Mouse (Mus musculus) liver, embryonic 14.5 days (tissue): ENCODE data around the gene S100a14. TPM values are rescaled to one million over a fixed set of nuclear protein-coding genes. Genes with fewer than 3 reads are reported as not detected.

Source experiments
- ATAC-seq: fragments of 200-750 bp; cut with Nextera tagmentation; 2 replicates; pipeline ENCODE4 v1.8.0; 2017; ENCODE audit warnings: moderate number of reproducible peaks, mild to moderate bottlenecking, moderate library complexity; ENCODE audit not compliant: insufficient read depth
- DNase-seq, 3 experiments: peaks; one replicate each; pipeline ENCODE4 v3.0.0-alpha.2; 2012 to 2013; ENCODE audit warnings: low read depth in 3 of 3, low spot score in 3 of 3
- H3K27ac ChIP-seq: fragments of 300-500 bp; sonication (generic); 2 replicates; pipeline ENCODE4 v1.5.1; 2014; ENCODE audit warnings: moderate library complexity, mild to moderate bottlenecking, control low read depth, inconsistent platforms
- H3K27me3 ChIP-seq: fragments of 300-500 bp; sonication (generic); 2 replicates; pipeline ENCODE4 v1.6.1; 2014; ENCODE audit warnings: mild to moderate bottlenecking, low read length, moderate library complexity; ENCODE audit not compliant: control insufficient read depth, insufficient read depth
- H3K36me3 ChIP-seq: fragments of 300-500 bp; sonication (generic); replicated peaks from 2 replicates; pipeline ENCODE4 v1.6.1; 2014; ENCODE audit warnings: low read depth; ENCODE audit not compliant: control insufficient read depth, insufficient read depth
- H3K4me1 ChIP-seq, 2 experiments: fragments of 200-500 bp in 1 of 2; fragments of 300-500 bp in 1 of 2; sonication (generic) in 1 of 2; replicated peaks; 2 replicates each; pipeline ENCODE4 v1.6.1; 2012 to 2014; ENCODE audit warnings: antibody characterized with exemption in 1 of 2, inconsistent platforms in 1 of 2, low read length in 1 of 2; ENCODE audit not compliant: control insufficient read depth in 2 of 2, insufficient read depth in 2 of 2
- H3K4me2 ChIP-seq: fragments of 300-500 bp; sonication (generic); 2 replicates; pipeline ENCODE4 v1.6.1; 2014; ENCODE audit warnings: low read depth, mild to moderate bottlenecking, control low read depth, moderate library complexity
- H3K4me3 ChIP-seq, 2 experiments: fragments of 200-500 bp in 1 of 2; fragments of 300-500 bp in 1 of 2; sonication (generic) in 1 of 2; 2 replicates each; pipeline ENCODE4 v1.5.1; 2012 to 2014; ENCODE audit warnings: low read depth in 2 of 2, low read length in 2 of 2, mild to moderate bottlenecking in 2 of 2, control low read depth in 1 of 2, inconsistent platforms in 1 of 2, moderate library complexity in 1 of 2; ENCODE audit not compliant: insufficient read depth in 1 of 2
- H3K9ac ChIP-seq: fragments of 300-500 bp; sonication (generic); replicated peaks from 2 replicates; pipeline ENCODE4 v1.6.1; 2014; ENCODE audit warnings: mild to moderate bottlenecking, control low read depth, moderate library complexity
- H3K9me3 ChIP-seq: fragments of 300-500 bp; sonication (generic); 2 replicates; pipeline ENCODE4 v1.6.1; 2016; ENCODE audit warnings: low read length, mixed read lengths; ENCODE audit not compliant: control insufficient read depth
- CTCF ChIP-seq: IDR thresholded peaks from 2 replicates; pipeline ENCODE4 v1.5.1; 2016; ENCODE audit warnings: antibody characterized with exemption, low read depth, control low read depth
- EP300 ChIP-seq: IDR thresholded peaks from 2 replicates; pipeline ENCODE4 v1.6.1; 2016; ENCODE audit warnings: antibody characterized with exemption, low read depth
- WGBS: fragments of 180-500 bp; shearing (Covaris S2); extraction: QIAGEN DNeasy Blood & Tissue Kit; methylation state at CpG from one replicate; pipeline ENCODE4 v1.1.7; 2014; ENCODE audit not compliant: insufficient replicate concordance; 5-methylcytosine and 5-hydroxymethylcytosine counted together
- polyA plus RNA-seq, 2 experiments: library from polyadenylated mRNA; depleted of rRNA in 1 of 2; stranded (reverse) in 1 of 2; unstranded in 1 of 2; fragments of >200 nt; fragmentation: Nextera tagmentation in 1 of 2; extraction: Ambion mirVana in 1 of 2; gene quantifications; 2 replicates each; pipeline versions ENCODE4 v1.2.1 to v1.2.3; 2012 to 2014

S100a14 gene
- polyA plus RNA-seq, 2 experiments = 0.11 TPM; not detected in 1

- no peak overlapping the region for H3K27ac ChIP-seq
- no peaks in the 10 kb centered on the region for H3K27me3 ChIP-seq
- H3K36me3 ChIP-seq = peaks cover 39% of the 10 kb centered on the region
- no peaks in the 10 kb centered on the region for H3K9me3 ChIP-seq
- H3K4me1 ChIP-seq = peaks cover 3 to 10% of the 10 kb centered on the region in 2 experiments; a peak in 3 of 4 replicates
- 57% methylated on average over 4 of the region's 4 CpGs for whole genome bisulfite sequencing
- no peak for TF ChIP-seq EP300
- no peak for TF ChIP-seq CTCF
- ATAC-seq (no peak), DNase-seq (no peak)
- H3K9ac ChIP-seq = no peak overlapping the region
- no peak overlapping the region for H3K4me2 ChIP-seq
- H3K4me3 ChIP-seq = no peak overlapping the region
Measured at GRCm38 (mm10) chr3:90493831-90494540, 32.7 kb upstream of the S100a14 start.

GRCm38 (mm10) chr3:90495850-90496525, 30.7 kb upstream of the S100a14 start:
- no peak overlapping the region for H3K4me3 ChIP-seq
- no peak overlapping the region for H3K9ac ChIP-seq
- H3K4me2 ChIP-seq = no peak overlapping the region
- peaks cover 53% of the 10 kb centered on the region for H3K36me3 ChIP-seq
- no peaks in the 10 kb centered on the region for H3K27me3 ChIP-seq
- no peak for TF ChIP-seq CTCF
- TF ChIP-seq EP300 = no peak
- 83% methylated on average over 7 of the region's 7 CpGs for WGBS
- H3K4me1 ChIP-seq = peaks cover 0 to 2% of the 10 kb centered on the region in 2 experiments; a peak in 1 of 4 replicates
- ATAC-seq (no peak), DNase-seq (no peak)
- H3K27ac ChIP-seq = no peak overlapping the region
- no peaks in the 10 kb centered on the region for H3K9me3 ChIP-seq

GRCm38 (mm10) chr3:90497597-90497996, 29.1 kb upstream of the S100a14 start:
- no peak for TF ChIP-seq EP300
- TF ChIP-seq CTCF = no peak
- Histone ChIP-seq H3K36me3 (peaks cover 69% of the 10 kb centered on the region), H3K4me1 (no peaks in the 10 kb centered on the region), H3K9ac (no peak overlapping the region), H3K9me3 (no peaks in the 10 kb centered on the region), H3K4me3 (no peak overlapping the region), H3K4me2 (no peak overlapping the region), H3K27ac (no peak overlapping the region), H3K27me3 (no peaks in the 10 kb centered on the region)
- DNase-seq = no peak
- ATAC-seq = no peak

DNA sequence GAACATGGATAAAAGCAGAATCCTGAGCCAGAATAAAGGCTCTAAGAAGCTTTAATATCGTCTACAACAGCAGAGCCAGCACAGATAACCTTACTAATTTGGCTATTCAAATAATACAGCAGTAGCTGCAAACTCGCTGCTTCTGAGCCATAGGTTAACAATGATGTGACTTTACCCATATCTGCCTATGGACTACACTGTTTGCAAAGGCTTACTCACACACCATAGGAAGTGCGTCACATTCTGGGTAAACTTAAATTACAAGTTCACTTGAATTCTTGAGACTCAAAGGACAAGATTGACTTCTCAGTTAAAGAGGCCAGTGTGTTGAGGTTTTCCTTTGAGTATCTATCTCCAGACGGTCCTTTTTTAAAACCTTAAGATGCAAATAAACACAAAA, 23.2 kb upstream of the S100a14 start:
- Histone ChIP-seq H3K4me2 (no peak overlapping the region), H3K9me3 (no peaks in the 10 kb centered on the region), H3K9ac (no peak overlapping the region), H3K27me3 (no peaks in the 10 kb centered on the region), H3K36me3 (peaks cover 90% of the 10 kb centered on the region), H3K4me1 (peaks cover 7 to 11% of the 10 kb centered on the region in 2 experiments), H3K4me3 (no peak overlapping the region), H3K27ac (no peak overlapping the region)
- TF ChIP-seq CTCF = no peak
- no peak for TF ChIP-seq EP300
- ATAC-seq = no peak
- no peak for DNase-seq
- 84% methylated on average over 4 of the region's 4 CpGs for WGBS

DNA sequence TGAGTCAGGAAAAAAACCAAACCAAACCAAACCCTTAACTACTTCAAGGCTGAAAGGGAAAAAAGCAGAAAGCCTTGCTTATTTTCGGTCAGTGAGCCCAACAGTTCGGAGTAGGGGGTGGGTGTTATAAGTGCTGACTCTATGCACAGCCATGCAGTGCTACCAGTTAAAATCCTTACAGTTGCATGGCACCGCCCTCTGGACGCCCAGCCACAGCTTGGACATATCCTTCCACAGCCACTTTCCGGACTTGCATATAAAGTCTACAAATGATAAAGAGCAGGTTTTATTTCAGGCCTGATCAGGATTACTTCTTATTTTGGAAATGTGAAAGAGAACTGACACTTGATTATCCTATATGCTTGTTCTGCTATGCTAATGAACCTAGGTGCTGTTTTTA, 21.4 kb upstream of the S100a14 start:
- Histone ChIP-seq H3K27ac (no peak overlapping the region), H3K4me3 (no peak overlapping the region), H3K36me3 (peaks cover 72% of the 10 kb centered on the region), H3K9ac (no peak overlapping the region), H3K4me2 (no peak overlapping the region), H3K9me3 (no peaks in the 10 kb centered on the region), H3K4me1 (peaks cover 7 to 11% of the 10 kb centered on the region in 2 experiments), H3K27me3 (no peaks in the 10 kb centered on the region)
- TF ChIP-seq EP300 = no peak
- TF ChIP-seq CTCF = no peak
- WGBS = 87% methylated on average over 5 of the region's 5 CpGs
- ATAC-seq = no peak
- no peak for DNase-seq
